Mouse (Mus musculus): ENCODE data around the gene Soat2. TPM values are rescaled to one million over a fixed set of nuclear protein-coding genes. Genes with fewer than 3 reads are reported as not detected.

Gene Soat2
- total and polyA plus RNA-seq, 2 experiments: 27.5 to 80.8 TPM

DNA sequence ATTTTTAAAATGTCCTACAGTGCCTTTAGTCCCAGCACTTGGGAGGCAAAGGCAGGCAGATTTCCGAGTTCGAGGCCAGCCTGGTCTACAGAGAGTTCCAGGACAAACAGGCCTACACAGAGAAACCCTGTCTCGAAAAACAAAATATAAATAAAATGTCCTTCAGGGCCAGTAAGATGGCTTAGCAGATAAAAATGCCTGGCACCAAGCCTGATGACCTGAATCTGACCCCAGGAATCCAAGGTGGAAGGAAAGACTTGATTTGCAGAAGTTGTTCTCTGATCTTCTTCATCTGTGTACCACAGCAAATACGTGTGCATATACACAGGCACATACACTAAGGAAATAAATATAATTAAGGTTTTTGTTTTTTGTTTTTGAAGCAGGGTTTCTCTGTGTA lies 45.0 kb downstream of the Soat2 start:
- Histone ChIP-seq H3K9ac (ENCODE audit: low read depth, low read length) (no peak overlapping the region), H3K27me3 (ENCODE audit: control insufficient read depth, insufficient read depth, low read length) (no peaks in the 10 kb centered on the region), H3K27ac (replicated peaks; ENCODE audit: insufficient read depth, low read depth, low read length) (no peak overlapping the region), H3K36me3 (ENCODE audit: control insufficient read depth, insufficient read depth, low read length) (no peaks in the 10 kb centered on the region), H3K4me3 (ENCODE audit: insufficient read depth, low read depth, low read length) (no peak overlapping the region), H3K79me2 (ENCODE audit: control insufficient read depth, insufficient read depth, low read length) (no peaks in the 10 kb centered on the region), H3K4me1 (ENCODE audit: control insufficient read depth, insufficient read depth, low read length) (peaks cover 39% of the 10 kb centered on the region)
- no peak for TF ChIP-seq CTCF (IDR thresholded peaks at IDR 0.05; ENCODE audit: low read depth, low read length)
- TF ChIP-seq POLR2A (IDR thresholded peaks at IDR 0.05; ENCODE audit: extremely low read depth, insufficient read depth, low read length): no peak
- WGBS: 50% methylated on average over 4 of the region's 4 CpGs
- no peak for DNase-seq (ENCODE audit: extremely low read depth, low read depth, low spot score)

DNA sequence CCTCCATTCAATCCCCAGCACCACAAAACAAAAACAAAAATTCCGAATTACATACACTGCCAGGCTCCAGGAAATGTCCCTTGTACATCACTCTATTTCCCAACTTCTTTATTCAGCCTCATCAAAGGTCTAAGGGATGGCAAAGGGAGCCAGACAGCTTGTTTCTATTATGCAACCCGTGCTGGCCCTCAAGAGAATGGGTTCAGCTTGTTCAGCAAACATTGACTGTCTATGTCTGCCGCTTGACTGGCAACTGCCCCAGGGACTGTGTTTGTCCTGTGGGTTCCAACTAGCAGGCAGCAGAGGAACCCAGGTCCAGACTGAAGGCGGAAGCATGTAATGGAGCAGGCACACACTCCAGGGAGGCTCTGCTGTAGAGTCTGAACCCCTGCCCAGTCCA lies 48.5 kb downstream of the Soat2 start:
- peak; percentile 100 for DNase-seq (ENCODE audit: extremely low read depth, low read depth, low spot score)
- H3K27me3 ChIP-seq (ENCODE audit: control insufficient read depth, insufficient read depth, low read length): no peaks in the 10 kb centered on the region
- H3K27ac ChIP-seq (replicated peaks; ENCODE audit: insufficient read depth, low read depth, low read length): peak overlapping the region; percentile 14
- no peaks in the 10 kb centered on the region for H3K36me3 ChIP-seq (ENCODE audit: control insufficient read depth, insufficient read depth, low read length)
- H3K4me3 ChIP-seq (ENCODE audit: insufficient read depth, low read depth, low read length): no peak overlapping the region
- no peak overlapping the region for H3K9ac ChIP-seq (ENCODE audit: low read depth, low read length)
- H3K4me1 ChIP-seq (ENCODE audit: control insufficient read depth, insufficient read depth, low read length): peaks cover 23% of the 10 kb centered on the region
- H3K79me2 ChIP-seq (ENCODE audit: control insufficient read depth, insufficient read depth, low read length): no peaks in the 10 kb centered on the region
- 24% methylated on average over 4 of the region's 4 CpGs for WGBS
- no peak for TF ChIP-seq POLR2A (IDR thresholded peaks at IDR 0.05; ENCODE audit: extremely low read depth, insufficient read depth, low read length)

DNA sequence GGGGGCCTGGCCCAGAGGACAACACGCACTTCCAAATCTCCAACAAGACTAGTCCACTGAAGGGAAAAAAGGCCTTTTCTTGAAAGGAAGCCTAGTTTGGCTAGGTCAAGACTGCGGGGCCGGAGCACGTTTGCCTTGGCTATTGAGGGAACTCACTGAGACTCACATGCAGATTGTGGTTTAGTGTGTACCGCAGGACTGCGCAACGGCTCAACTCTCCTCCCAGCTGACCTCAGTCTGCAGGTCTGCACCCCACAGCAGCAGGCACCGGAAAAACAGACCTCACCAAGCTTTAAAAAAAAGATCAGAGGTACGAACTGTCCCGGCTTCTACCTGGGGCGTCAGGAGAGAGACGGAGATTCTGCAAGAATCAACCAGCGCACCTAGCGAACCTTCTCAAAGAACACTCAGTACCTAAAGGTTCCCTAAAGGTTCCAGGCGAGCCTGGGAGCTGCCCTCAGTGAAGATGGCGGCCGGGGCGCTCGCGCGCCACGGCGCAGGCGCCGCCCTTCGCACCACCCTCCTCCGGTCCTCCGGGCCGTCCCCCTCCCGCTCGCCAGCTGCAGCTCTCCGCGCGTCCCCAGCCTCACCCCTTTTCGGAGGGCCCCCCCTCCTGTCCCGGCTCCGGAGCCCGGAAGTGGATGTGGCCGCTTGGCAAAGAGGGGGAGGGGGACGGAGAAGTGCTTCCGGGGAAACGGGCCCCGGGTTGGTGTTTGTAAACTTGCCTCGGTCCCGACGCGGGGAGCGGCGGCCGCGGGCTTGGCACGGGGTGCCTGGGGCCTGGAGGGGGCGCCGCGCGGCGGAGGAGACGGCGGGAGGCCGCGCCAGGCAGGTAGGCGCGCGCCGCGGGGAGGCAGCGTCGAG lies 52.9 kb downstream of the Soat2 start, which contains the start of gene Zfp740:
TSS of gene Zfp740 (plus strand) at position 279 of the 864 bp plus-strand sequence.
- H3K4me3 ChIP-seq (ENCODE audit: insufficient read depth, low read depth, low read length): peak within 1 kb of the TSS; percentile 98
- H3K9ac ChIP-seq (ENCODE audit: low read depth, low read length): peak within 1 kb of the TSS; percentile 99
- TF ChIP-seq POLR2A (IDR thresholded peaks at IDR 0.05; ENCODE audit: extremely low read depth, insufficient read depth, low read length) (peak; percentile 27; the same call in 1 of the 2 replicates), CTCF (IDR thresholded peaks at IDR 0.05; ENCODE audit: low read depth, low read length) (no peak)
- peak; percentile 85 for DNase-seq (ENCODE audit: extremely low read depth, low read depth, low spot score)
- H3K79me2 ChIP-seq (ENCODE audit: control insufficient read depth, insufficient read depth, low read length): peaks cover 10% of the 10 kb centered on the region; the same call in 1 of the 2 replicates
- WGBS: 1% methylated on average over 61 of the region's 68 CpGs
- peaks cover 18% of the 10 kb centered on the region for H3K4me1 ChIP-seq (ENCODE audit: control insufficient read depth, insufficient read depth, low read length)
- H3K36me3 ChIP-seq (ENCODE audit: control insufficient read depth, insufficient read depth, low read length): peaks cover 23% of the 10 kb centered on the region
- peak within 1 kb of the TSS; percentile 94 for H3K27ac ChIP-seq (replicated peaks; ENCODE audit: insufficient read depth, low read depth, low read length)
- H3K27me3 ChIP-seq (ENCODE audit: control insufficient read depth, insufficient read depth, low read length): no peaks in the 10 kb centered on the region

DNA sequence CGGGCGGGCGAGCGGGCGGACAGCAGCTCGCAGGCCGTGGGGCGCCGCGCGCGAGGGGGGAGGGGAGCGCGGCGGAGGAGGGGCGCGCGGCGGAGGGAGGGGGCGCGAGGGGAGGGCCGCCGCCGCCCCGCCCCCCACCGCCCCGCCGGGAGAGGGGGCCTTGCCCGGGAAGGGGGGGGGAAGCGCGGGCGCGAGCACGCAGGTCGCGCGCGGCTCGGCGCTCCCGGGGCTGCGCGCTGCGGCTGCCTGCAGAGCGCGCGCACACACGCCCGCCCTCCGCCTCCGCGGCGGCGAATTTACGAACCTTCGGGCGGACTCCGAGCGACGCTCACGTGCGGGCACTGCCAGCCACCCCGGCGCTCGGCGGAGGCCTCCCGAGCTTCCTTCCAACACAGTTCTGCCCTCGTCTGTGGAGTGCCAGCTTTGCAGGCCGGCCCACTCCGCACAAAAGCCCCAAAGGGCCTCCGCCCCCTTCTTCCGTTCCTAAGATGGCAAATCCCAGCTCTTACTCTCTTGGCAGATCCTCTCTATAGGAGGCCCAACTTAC lies 53.6 kb downstream of the Soat2 start:
- Histone ChIP-seq H3K9ac (ENCODE audit: low read depth, low read length) (peak overlapping the region; percentile 99), H3K27me3 (ENCODE audit: control insufficient read depth, insufficient read depth, low read length) (no peaks in the 10 kb centered on the region), H3K36me3 (ENCODE audit: control insufficient read depth, insufficient read depth, low read length) (peaks cover 29% of the 10 kb centered on the region), H3K27ac (replicated peaks; ENCODE audit: insufficient read depth, low read depth, low read length) (peak overlapping the region; percentile 94), H3K79me2 (ENCODE audit: control insufficient read depth, insufficient read depth, low read length) (peaks cover 10% of the 10 kb centered on the region; the same call in 1 of the 2 replicates), H3K4me3 (ENCODE audit: insufficient read depth, low read depth, low read length) (peak overlapping the region; percentile 98), H3K4me1 (ENCODE audit: control insufficient read depth, insufficient read depth, low read length) (peaks cover 18% of the 10 kb centered on the region)
- peak; percentile 63 for DNase-seq (ENCODE audit: extremely low read depth, low read depth, low spot score)
- 1% methylated on average over 44 of the region's 72 CpGs for WGBS
- TF ChIP-seq CTCF (IDR thresholded peaks at IDR 0.05; ENCODE audit: low read depth, low read length) (no peak), POLR2A (IDR thresholded peaks at IDR 0.05; ENCODE audit: extremely low read depth, insufficient read depth, low read length) (no peak)

DNA sequence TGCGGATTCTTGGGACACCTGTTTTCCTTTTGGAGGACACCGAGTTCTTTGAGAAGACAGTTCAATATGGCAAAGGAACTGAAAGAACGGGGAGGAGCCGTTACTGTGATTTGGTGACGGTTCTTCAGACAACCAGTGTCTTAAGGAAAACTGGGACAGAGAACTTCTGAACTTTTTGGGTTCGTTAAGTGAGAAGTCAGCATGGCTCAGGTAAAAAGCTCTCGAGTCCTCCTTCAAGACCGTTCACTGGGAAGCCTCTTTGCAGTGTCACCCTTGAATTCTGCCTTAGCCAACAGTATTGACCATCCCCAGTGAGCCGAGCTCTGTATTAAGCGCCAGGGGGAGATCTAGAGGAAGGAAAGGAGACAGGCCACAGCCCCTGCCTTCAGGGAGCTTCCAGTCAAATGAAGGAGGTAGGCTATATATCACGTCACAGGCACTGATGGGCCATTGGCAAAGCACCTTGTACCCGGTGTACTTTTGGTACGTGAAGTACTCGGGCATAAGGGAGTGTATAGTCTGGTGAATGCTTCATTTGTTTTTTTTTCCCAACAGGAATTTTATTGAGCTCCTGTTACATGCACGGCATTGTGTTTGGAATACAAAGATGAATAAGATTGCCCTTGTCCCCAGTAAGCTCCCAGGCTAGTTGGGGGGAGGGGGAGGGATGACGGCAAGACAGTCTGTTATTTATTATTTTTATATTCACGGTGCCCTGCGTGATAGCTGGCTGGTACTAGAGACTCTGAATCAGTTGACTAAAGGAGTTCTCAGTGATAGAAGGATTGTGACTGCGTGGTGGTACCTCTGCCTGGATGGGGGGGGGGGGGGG lies 54.6 kb downstream of the Soat2 start, which contains the start of gene Csad:
TSS of gene Csad (minus strand) at position 51 of the 832 bp plus-strand sequence.
- Histone ChIP-seq H3K4me1 (ENCODE audit: control insufficient read depth, insufficient read depth, low read length) (peaks cover 11% of the 10 kb centered on the region), H3K27me3 (ENCODE audit: control insufficient read depth, insufficient read depth, low read length) (no peaks in the 10 kb centered on the region), H3K9ac (ENCODE audit: low read depth, low read length) (peak within 1 kb of the TSS; percentile 99), H3K36me3 (ENCODE audit: control insufficient read depth, insufficient read depth, low read length) (peaks cover 36% of the 10 kb centered on the region), H3K79me2 (ENCODE audit: control insufficient read depth, insufficient read depth, low read length) (peaks cover 10% of the 10 kb centered on the region; the same call in 1 of the 2 replicates), H3K27ac (replicated peaks; ENCODE audit: insufficient read depth, low read depth, low read length) (peak within 1 kb of the TSS; percentile 94), H3K4me3 (ENCODE audit: insufficient read depth, low read depth, low read length) (peak within 1 kb of the TSS; percentile 98)
- 54% methylated on average over 19 of the region's 19 CpGs for WGBS
- DNase-seq (ENCODE audit: extremely low read depth, low read depth, low spot score): no peak
- TF ChIP-seq POLR2A (IDR thresholded peaks at IDR 0.05; ENCODE audit: extremely low read depth, insufficient read depth, low read length): no peak
- TF ChIP-seq CTCF (IDR thresholded peaks at IDR 0.05; ENCODE audit: low read depth, low read length): no peak
